Mouse (Mus musculus) lung, embryonic 14.5 days (tissue): ENCODE results near the gene Kifap3. TPM values are rescaled to one million over a fixed set of nuclear protein-coding genes. Genes with fewer than 3 reads are reported as not detected.
"Not testable (repeated sequence)": the region's sequence is repeated elsewhere in the genome, so short reads cannot be mapped to it uniquely, and the experiment has no call there.

Source experiments
- ATAC-seq: fragments of 200-750 bp; cut with Nextera tagmentation; 2 replicates; pipeline ENCODE4 v1.8.0; 2017; ENCODE audit warnings: mild to moderate bottlenecking, moderate TSS enrichment, moderate library complexity; ENCODE audit not compliant: insufficient read depth
- DNase-seq: peaks from one replicate; pipeline ENCODE4 v3.0.0-alpha.2; 2015
- H3K27ac ChIP-seq: fragments of 300-500 bp; sonication (generic); 2 replicates; pipeline ENCODE4 v1.5.1; 2014; ENCODE audit warnings: low read depth, mild to moderate bottlenecking, moderate library complexity
- H3K27me3 ChIP-seq: fragments of 300-500 bp; sonication (generic); 2 replicates; pipeline ENCODE4 v1.6.1; 2014; ENCODE audit warnings: low read length, control low read depth; ENCODE audit not compliant: insufficient read depth
- H3K36me3 ChIP-seq: fragments of 300-500 bp; sonication (generic); 2 replicates; pipeline ENCODE4 v1.6.1; 2014; ENCODE audit warnings: control low read depth; ENCODE audit not compliant: insufficient read depth
- H3K4me1 ChIP-seq: fragments of 300-500 bp; sonication (generic); 2 replicates; pipeline ENCODE4 v1.6.1; 2014; ENCODE audit warnings: antibody characterized with exemption, control low read depth; ENCODE audit not compliant: insufficient read depth
- H3K4me2 ChIP-seq: fragments of 300-500 bp; sonication (generic); 2 replicates; pipeline ENCODE4 v1.6.1; 2014; ENCODE audit warnings: mild to moderate bottlenecking
- H3K4me3 ChIP-seq: fragments of 300-500 bp; sonication (generic); 2 replicates; pipeline ENCODE4 v1.5.1; 2014; ENCODE audit warnings: low read depth, low read length
- H3K9ac ChIP-seq: fragments of 300-500 bp; sonication (generic); 2 replicates; pipeline ENCODE4 v1.6.1; 2014
- H3K9me3 ChIP-seq: fragments of 300-500 bp; sonication (generic); 2 replicates; pipeline ENCODE4 v1.6.1; 2016; ENCODE audit warnings: low read depth, low read length, control low read depth
- CTCF ChIP-seq: IDR thresholded peaks from 2 replicates; pipeline ENCODE4 v1.5.1; 2016; ENCODE audit warnings: antibody characterized with exemption, low read depth
- WGBS: fragments of 180-500 bp; shearing (Covaris S2); extraction: QIAGEN DNeasy Blood & Tissue Kit; methylation state at CpG from one replicate; pipeline ENCODE4 v1.1.7; 2014; 5-methylcytosine and 5-hydroxymethylcytosine counted together
- polyA plus RNA-seq: library from polyadenylated mRNA; unstranded; fragments of >200 nt; fragmentation: Nextera tagmentation; extraction: Ambion mirVana; gene quantifications from 2 replicates; pipeline ENCODE4 v1.2.1, GENCODE M21; 2014

Gene Kifap3
- 34.7 and 35.5 TPM in 2 replicates for polyA plus RNA-seq

DNA sequence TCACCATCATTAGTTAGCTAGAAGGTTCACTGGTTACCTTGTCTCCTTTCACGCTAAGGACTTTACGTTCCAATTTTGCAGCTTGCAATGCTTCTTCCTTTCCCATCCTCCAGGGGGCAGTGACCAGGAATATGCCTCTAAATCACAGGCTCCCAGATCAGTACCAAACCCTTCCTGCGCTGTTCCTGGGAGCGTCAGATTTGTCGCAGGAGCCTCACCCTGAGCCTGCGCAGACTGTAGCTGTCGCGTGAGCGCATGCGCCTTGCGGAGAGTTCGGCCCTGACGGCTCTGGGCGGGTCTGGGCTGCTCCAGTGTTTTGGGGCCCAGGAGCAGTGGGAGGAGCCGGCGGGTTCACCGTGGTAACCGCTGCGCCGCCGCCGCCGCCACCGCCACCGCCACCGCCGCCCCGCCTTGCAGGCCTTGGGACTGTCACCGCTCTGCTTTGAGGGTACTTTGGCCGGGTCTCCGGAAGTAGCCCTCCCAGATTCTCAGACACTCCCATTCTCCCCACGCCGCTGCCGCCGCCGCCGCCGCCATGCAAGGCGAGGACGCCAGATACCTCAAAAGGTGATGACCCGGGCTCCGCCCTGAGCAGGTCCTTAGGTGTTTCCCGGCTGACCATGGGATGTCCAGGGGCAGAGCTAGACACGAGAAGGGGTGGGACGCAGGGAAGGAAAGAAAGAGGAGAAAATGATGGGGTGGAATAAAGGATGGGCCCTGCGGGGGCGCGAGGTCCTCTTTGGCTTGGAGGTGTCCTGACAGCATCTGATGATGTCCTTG lies at the start of gene Kifap3:
Gene Kifap3 (plus strand): TSS at position 248 of the 780 bp plus-strand sequence.
- Histone ChIP-seq H3K27me3 (no peaks in the 10 kb centered on the region), H3K9ac (peak within 1 kb of the TSS; percentile 83), H3K9me3 (no peaks in the 10 kb centered on the region), H3K4me3 (peak within 1 kb of the TSS; percentile 82), H3K27ac (peak within 1 kb of the TSS; percentile 24; the same call in 1 of the 2 replicates), H3K4me1 (no peaks in the 10 kb centered on the region), H3K36me3 (no peaks in the 10 kb centered on the region; the same call in 1 of the 2 replicates), H3K4me2 (peak within 1 kb of the TSS; percentile 77)
- peak; percentile 91 for TF ChIP-seq CTCF
- ATAC-seq (peak; percentile 100), DNase-seq (peak; percentile 99)
- WGBS, result under 1% methylated on average over 48 of the region's 48 CpGs

DNA sequence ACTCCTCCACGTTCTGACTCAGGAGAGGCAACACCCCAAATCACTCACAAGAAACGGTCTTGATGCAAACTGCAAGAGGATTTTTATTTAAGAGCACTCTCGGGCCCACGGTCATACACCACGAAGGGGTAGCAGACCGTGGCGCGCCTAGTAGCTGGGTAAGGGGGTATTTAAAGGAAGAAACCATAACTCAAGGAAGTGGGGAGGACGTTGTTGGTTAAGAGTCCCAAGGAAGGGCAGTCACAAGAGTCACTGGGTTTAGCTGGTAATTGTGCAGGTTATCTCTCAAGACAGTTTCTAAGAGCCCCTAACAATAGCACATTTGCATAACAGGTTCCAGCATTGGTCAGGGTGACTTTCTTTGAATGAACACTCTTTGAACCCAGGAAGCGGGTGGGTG lies 48.2 kb upstream of the Kifap3 start:
- H3K4me3 ChIP-seq, DNase-seq, H3K36me3 ChIP-seq, H3K27me3 ChIP-seq, H3K4me2 ChIP-seq, H3K9ac ChIP-seq, ATAC-seq, H3K9me3 ChIP-seq, H3K27ac ChIP-seq, H3K4me1 ChIP-seq: not testable (repeated sequence)
- 94% methylated on average over 10 of the region's 10 CpGs for WGBS

- no peak for ATAC-seq
These were observed 42.7 kb upstream of the Kifap3 start for GRCm38 (mm10) chr1:163736441-163737238.

GRCm38 (mm10) chr1:163737239-163737533 lies 42.2 kb upstream of the Kifap3 start:
- H3K27me3 ChIP-seq, result no peaks in the 10 kb centered on the region
- ATAC-seq, result no peak
- TF ChIP-seq CTCF, result no peak
- no peaks in the 10 kb centered on the region for H3K9me3 ChIP-seq
- DNase-seq, result no peak
- no peak overlapping the region for H3K9ac ChIP-seq
- H3K27ac ChIP-seq, result no peak overlapping the region
- WGBS, result 54% methylated on average over 1 of the region's 1 CpGs
- H3K36me3 ChIP-seq, result no peaks in the 10 kb centered on the region
- H3K4me2 ChIP-seq, result no peak overlapping the region
- no peak overlapping the region for H3K4me3 ChIP-seq
- H3K4me1 ChIP-seq, result no peaks in the 10 kb centered on the region

More at GRCm38 (mm10) chr1:163736441-163737238, 42.7 kb upstream of the Kifap3 start:
- Histone ChIP-seq H3K9me3 (no peaks in the 10 kb centered on the region), H3K4me2 (no peak overlapping the region), H3K27me3 (no peaks in the 10 kb centered on the region), H3K36me3 (no peaks in the 10 kb centered on the region), H3K4me1 (no peaks in the 10 kb centered on the region), H3K4me3 (no peak overlapping the region), H3K9ac (no peak overlapping the region), H3K27ac (no peak overlapping the region)
- WGBS, result 75% methylated on average over 10 of the region's 10 CpGs
- no peak for TF ChIP-seq CTCF
- DNase-seq, result no peak

DNA sequence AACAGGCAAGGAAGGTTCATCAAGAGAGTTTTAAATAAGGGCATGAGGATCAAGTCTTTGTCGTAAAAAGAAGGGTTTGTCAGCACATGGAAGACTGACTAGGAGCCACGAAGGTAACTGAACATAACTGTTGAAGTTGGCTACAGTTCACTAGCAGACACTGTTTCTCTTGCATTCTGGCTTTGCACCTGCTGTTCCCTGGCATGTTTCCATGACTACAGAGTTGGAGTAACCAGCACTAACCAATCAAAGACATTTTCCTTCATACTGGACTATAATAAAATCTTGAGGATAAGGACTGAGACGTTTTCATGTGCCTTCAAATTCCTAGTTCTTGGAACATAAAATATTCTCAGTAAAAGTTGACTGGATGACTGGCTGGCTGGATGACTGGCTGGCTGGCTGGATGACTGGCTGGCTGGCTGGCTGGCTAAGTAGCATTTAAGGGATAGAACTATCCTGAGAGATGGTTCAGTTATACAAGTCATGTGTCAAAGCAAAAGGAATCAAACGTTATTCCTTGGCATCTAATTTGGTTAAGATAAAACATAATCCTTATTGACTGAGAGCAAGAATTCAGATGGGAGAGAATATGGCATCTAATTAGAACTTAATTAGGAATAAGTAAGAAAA lies 27.9 kb upstream of the Kifap3 start:
- DNase-seq (no peak), ATAC-seq (no peak)
- TF ChIP-seq CTCF, result no peak
- H3K4me1 ChIP-seq, result no peaks in the 10 kb centered on the region
- no peak overlapping the region for H3K27ac ChIP-seq
- H3K4me3 ChIP-seq, result no peak overlapping the region
- H3K9ac ChIP-seq, result no peak overlapping the region
- no peaks in the 10 kb centered on the region for H3K36me3 ChIP-seq
- H3K27me3 ChIP-seq, result no peaks in the 10 kb centered on the region
- no peaks in the 10 kb centered on the region for H3K9me3 ChIP-seq
- H3K4me2 ChIP-seq, result no peak overlapping the region
- WGBS, result 56% methylated on average over 4 of the region's 4 CpGs

GRCm38 (mm10) chr1:163757462-163758207 lies 21.7 kb upstream of the Kifap3 start:
- ATAC-seq, result no peak
- WGBS, result 51% methylated on average over 10 of the region's 10 CpGs
- H3K27ac ChIP-seq, result no peak overlapping the region

DNA sequence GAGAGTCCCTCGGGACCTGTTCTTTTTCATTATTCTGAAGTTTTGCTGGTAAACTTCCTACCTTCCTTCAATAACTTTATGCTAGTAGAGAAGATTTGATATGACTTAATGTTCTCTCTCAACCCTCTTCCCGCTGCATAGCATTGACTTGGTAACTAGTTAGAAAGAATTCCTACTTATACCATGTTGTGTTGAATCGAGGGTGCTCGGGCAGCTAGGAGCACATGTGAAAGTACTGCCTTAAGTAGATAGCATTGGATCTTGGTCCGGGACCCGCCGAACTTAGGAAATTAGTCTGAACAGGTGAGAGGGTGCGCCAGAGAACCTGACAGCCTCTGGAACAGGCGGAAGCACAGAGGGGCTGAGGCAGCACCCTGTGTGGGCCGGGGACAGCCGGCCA lies 4.2 kb downstream of the Kifap3 start:
- DNase-seq, H3K9me3 ChIP-seq, H3K27me3 ChIP-seq, H3K4me1 ChIP-seq, H3K36me3 ChIP-seq, H3K27ac ChIP-seq, H3K4me3 ChIP-seq, ATAC-seq, H3K9ac ChIP-seq, H3K4me2 ChIP-seq: not testable (repeated sequence)
- 96% methylated on average over 8 of the region's 11 CpGs for WGBS

More at GRCm38 (mm10) chr1:163757462-163758207, 21.7 kb upstream of the Kifap3 start:
- H3K9me3 ChIP-seq, result no peaks in the 10 kb centered on the region
- H3K9ac ChIP-seq, result no peak overlapping the region
- no peak overlapping the region for H3K4me3 ChIP-seq
- H3K4me1 ChIP-seq, result no peaks in the 10 kb centered on the region; the same call in 1 of the 2 replicates
- no peak overlapping the region for H3K4me2 ChIP-seq
- no peak for TF ChIP-seq CTCF
- no peaks in the 10 kb centered on the region for H3K27me3 ChIP-seq
- DNase-seq, result no peak
- H3K36me3 ChIP-seq, result no peaks in the 10 kb centered on the region
